Mouse (Mus musculus) hindlimb bud, embryonic 11.5 days (tissue): ENCODE measurements around the gene Olfr1282.
"Not testable (repeated sequence)": the region's sequence is repeated elsewhere in the genome, so short reads cannot be mapped to it uniquely, and the experiment has no call there.

Experiments used
- DNase-seq: peaks from one replicate; pipeline ENCODE4 v3.0.0-alpha.2; 2012; ENCODE audit warnings: low read depth, low spot score; ENCODE audit errors: extremely low spot score

Gene Olfr1282

DNA sequence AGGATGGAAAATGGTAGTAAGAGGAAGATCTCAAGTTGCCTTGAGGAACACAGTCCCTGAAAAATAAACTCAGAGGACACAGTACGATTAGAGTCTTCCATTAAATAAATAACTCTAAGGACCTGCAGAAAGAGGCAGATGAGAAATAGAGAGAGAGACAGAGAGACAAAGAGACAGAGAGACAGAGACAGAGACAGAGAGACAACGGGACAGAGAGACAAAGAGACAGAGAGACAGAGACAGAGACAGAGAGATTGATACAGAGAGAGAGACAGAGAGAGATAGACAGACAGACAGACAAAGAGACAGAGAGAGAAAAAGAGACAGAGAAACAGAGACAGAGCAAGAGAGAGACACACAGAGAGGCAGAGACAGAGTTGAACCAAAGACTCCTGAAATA, at the start of gene Olfr1282:
TSS of gene Olfr1282 (minus strand) at position 101 of the 400 bp plus-strand sequence.
- no peak for DNase-seq

DNA sequence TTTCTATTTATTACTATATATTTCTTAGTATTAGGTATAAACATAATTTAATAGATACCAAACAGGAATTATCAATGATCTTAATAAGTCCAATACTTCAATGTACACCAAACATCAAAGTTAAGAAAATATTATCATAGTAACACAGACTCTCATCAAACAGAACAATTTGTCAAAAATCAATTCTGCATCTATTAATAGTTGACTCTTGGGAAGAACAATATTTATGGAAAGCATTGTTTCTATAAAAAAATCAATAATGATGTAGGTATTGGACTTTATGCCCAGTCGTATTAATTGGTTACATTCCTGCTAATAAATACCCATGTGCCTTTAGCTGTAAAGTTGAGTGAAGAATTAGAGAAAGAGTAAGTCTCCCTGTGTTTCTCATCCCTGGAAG, 39.3 kb upstream of the Olfr1282 start, which contains the start of gene Olfr1284:
TSS of gene Olfr1284 (plus strand) at position 301 of the 400 bp plus-strand sequence.
- no peak for DNase-seq

DNA sequence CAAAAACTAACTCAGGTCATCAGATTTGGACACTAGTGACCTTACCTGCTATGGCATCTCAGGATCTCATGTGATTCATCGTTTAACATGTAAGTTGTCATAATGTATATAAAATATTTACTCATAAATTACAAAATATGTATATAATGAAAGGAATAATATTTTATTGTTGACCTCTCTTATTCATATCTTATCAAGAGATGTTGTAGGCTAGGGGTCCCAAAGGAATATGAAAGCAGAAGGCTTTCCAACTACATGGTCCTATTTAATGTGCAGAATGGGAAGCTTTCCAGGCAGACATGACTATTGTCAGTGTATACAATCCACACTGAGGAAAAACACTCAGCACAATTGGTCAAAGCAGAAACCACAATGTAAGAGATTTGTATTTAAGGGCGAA, 30.6 kb upstream of the Olfr1282 start, which contains the start of gene Olfr1283:
TSS of gene Olfr1283 (plus strand) at position 301 of the 400 bp plus-strand sequence.
- DNase-seq, result no peak

DNA sequence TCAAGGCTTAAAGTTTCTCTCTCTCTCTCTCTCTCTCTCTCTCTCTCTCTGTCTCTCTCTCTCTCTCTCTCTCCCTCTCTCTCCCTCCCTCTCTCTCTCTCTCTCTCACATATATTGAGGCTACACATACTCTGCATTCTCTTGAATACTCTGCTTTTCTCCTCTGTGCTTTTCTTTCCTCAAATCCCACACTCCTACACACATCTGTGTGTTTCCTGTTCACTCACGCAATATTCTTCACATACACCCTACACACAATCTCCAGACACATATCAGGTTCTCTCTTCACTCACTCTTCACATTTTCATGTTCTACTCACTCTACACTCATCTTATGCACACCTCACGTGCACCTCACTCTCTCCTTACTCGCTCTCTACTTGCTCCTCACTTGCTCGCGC, 2.2 kb downstream of the Olfr1282 start:
- DNase-seq, result not testable (repeated sequence)

DNA sequence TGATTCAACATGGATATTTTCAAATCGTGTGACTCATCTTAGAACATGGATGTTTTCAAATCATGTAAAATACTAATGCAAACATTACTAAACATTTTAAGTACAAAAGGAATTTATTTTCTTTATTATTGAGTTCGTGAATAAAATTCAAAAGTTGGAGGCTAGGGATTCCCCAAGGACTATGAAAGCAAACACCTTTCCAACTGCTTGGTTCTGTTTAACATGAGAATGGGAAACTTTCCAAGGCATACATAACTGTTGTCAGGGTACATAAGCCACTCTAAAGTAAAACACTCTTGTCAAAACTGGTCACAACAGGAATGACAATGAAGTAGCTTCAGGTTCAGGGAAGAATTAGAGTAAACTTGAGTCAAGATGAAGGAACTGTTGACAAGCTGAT, 9.7 kb downstream of the Olfr1282 start, which contains the start of gene Olfr1281:
TSS of gene Olfr1281 (plus strand) at position 301 of the 400 bp plus-strand sequence.
- DNase-seq, result no peak

DNA sequence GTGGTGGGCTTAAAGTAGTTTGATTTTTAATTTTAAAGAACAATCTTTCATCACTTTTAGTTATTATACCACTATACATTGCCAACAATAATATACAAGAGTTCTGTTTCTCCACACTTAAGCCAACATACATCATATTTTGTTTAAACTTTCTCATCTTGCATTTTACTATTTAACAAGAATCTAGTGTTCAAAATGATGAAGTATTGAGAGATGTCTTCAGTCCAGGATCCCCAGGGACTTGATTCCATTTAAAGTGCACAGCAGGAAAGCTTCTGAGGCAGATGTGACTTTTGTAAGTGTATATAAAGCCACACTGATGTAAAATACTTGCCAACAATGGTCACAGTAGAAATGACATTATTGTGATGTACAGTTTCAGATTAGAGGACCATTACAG, 22.2 kb downstream of the Olfr1282 start, which contains the start of gene Olfr1280:
TSS of gene Olfr1280 (plus strand) at position 301 of the 400 bp plus-strand sequence.
- DNase-seq, result no peak

DNA sequence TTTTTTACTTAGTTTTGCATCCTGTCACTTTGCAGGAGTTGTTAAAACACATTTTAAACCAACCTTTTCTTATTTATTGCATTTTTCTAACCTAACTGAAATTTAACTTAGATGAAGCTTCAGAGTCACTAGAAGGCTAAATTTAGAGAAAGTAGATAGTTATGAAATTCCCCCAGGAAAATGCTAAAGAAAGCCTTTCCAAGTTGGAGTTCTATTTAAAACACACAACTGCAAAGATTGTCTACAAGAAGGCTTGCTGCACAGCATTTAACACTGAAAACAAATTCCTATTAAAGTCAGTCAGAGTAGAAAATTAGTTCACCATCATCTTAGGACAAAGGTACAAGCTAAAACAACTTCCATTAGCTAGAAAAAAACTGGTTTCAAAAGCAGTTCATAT, 35.5 kb downstream of the Olfr1282 start, which contains the start of gene Olfr1279:
TSS of gene Olfr1279 (plus strand) at position 262 of the 400 bp plus-strand sequence.
- DNase-seq, result no peak

DNA sequence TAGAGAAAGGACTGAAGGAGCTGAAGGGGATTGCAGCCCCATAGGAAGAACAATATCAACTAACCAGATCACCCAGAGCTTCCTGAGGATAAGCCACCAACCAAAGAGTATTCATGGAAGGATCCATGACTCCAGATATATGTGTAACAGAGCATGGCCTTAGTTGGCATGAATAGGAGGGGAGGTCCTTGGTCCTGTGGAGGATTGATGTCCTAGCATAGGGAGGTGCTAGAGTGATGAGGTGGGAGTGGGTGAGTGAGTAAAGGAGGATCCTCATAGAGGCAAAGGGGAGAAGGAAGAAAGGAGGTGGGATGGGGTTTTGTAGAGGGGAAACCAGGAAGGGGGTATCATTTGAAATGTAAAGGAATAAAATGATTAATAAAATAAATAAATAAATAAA, 37.3 kb downstream of the Olfr1282 start:
- no peak for DNase-seq

DNA sequence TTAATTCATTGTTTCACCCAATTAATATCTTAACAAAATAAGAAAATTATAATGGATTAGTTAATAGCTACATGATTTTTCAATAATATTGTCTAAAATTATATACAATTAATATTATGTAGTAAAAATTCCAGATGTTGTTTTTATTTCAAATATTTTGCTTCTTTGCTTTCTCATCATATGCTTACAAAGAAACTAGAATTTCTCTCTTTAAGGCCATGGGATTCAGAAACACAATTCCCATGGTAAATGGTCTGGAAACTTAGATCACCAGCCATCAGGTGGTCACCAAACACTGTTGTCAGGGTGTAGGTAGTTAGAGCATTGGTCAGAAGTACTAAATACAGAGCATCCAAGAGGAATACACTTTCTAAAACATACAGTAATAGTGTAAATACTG, 46.0 kb downstream of the Olfr1282 start, which contains the start of gene Olfr1278:
TSS of gene Olfr1278 (plus strand) at position 301 of the 400 bp plus-strand sequence.
- DNase-seq, result no peak
